Mouse (Mus musculus) stomach, embryonic 14.5 days (tissue): ENCODE data around the gene Slfn9. TPM values are rescaled to one million over a fixed set of nuclear protein-coding genes. Genes with fewer than 3 reads are reported as not detected.
"Not testable (repeated sequence)": the region's sequence is repeated elsewhere in the genome, so short reads cannot be mapped to it uniquely, and the experiment has no call there.

Source experiments
- ATAC-seq: fragments of 200-750 bp; cut with Nextera tagmentation; 2 replicates; pipeline ENCODE4 v1.8.0; 2017; ENCODE audit warnings: low read depth, moderate TSS enrichment; ENCODE audit not compliant: insufficient number of reproducible peaks, insufficient read depth, low FRiP score
- H3K27ac ChIP-seq: fragments of 300-500 bp; sonication (generic); 2 replicates; pipeline ENCODE4 v1.5.1; 2014; ENCODE audit warnings: mild to moderate bottlenecking, low read length, moderate library complexity, mixed read lengths
- H3K27me3 ChIP-seq: fragments of 300-500 bp; sonication (generic); 2 replicates; pipeline ENCODE4 v1.6.1; 2014; ENCODE audit warnings: low read length, control low read depth, mixed read lengths; ENCODE audit not compliant: control insufficient read depth, insufficient read depth
- H3K36me3 ChIP-seq: fragments of 300-500 bp; sonication (generic); 2 replicates; pipeline ENCODE4 v1.6.1; 2014; ENCODE audit warnings: mild to moderate bottlenecking, control low read depth, low read length, moderate library complexity, mixed read lengths; ENCODE audit not compliant: control insufficient read depth, insufficient read depth
- H3K4me1 ChIP-seq: fragments of 300-500 bp; sonication (generic); 2 replicates; pipeline ENCODE4 v1.6.1; 2014; ENCODE audit warnings: low read length, control low read depth, mixed read lengths; ENCODE audit not compliant: control insufficient read depth, insufficient read depth
- H3K4me2 ChIP-seq: fragments of 300-500 bp; sonication (generic); replicated peaks from 2 replicates; pipeline ENCODE4 v1.6.1; 2014; ENCODE audit warnings: low read depth, low read length, control low read depth
- H3K4me3 ChIP-seq: fragments of 300-500 bp; sonication (generic); 2 replicates; pipeline ENCODE4 v1.5.1; 2014; ENCODE audit warnings: low read depth, low read length, control low read depth
- H3K9ac ChIP-seq: fragments of 300-500 bp; sonication (generic); replicated peaks from 2 replicates; pipeline ENCODE4 v1.6.1; 2014; ENCODE audit warnings: low read depth, mild to moderate bottlenecking, control low read depth, low read length, moderate library complexity, mixed read lengths
- H3K9me3 ChIP-seq: fragments of 300-500 bp; sonication (generic); 2 replicates; pipeline ENCODE4 v1.6.1; 2016; ENCODE audit warnings: low read depth, low read length, control low read depth; ENCODE audit not compliant: control insufficient read depth
- WGBS: fragments of 180-500 bp; shearing (Covaris S2); extraction: QIAGEN DNeasy Blood & Tissue Kit; methylation state at CpG from one replicate; pipeline ENCODE4 v1.1.7; 2014; 5-methylcytosine and 5-hydroxymethylcytosine counted together
- polyA plus RNA-seq: library from polyadenylated mRNA; unstranded; fragments of >200 nt; fragmentation: Nextera tagmentation; extraction: Ambion mirVana; gene quantifications from 2 replicates; pipeline ENCODE4 v1.2.1, GENCODE M21; 2014

Slfn9 gene
- polyA plus RNA-seq, 1 experiment from 2014 or later, result 30.6 TPM

- Histone ChIP-seq H3K9me3 (no peaks in the 10 kb centered on the region), H3K36me3 (no peaks in the 10 kb centered on the region), H3K4me3 (no peak overlapping the region), H3K27ac (no peak overlapping the region), H3K9ac (no peak overlapping the region), H3K4me2 (no peak overlapping the region), H3K4me1 (no peaks in the 10 kb centered on the region), H3K27me3 (no peaks in the 10 kb centered on the region)
- no peak for ATAC-seq
Measured at GRCm38 (mm10) chr11:83016093-83016492, 24.5 kb upstream of the Slfn9 start.

DNA sequence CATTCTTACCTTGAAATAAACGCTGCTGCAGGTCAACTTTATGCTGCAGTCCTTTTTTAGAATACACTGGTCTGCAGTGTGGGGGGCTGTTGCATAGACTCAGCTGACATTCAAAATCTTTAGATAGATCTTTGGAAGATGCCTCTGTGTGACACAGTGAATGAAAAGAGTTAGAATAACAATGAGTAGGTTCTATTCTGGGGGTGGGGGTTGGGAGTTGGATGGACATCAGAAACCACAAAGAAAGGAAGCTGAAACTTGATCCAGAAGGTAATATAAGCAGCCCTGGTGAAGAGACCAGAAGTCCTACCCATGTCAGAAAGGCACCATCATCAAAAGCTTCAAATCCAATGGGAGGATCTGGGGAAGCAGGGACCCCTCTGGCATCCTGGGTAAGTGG lies 21.7 kb upstream of the Slfn9 start:
- Histone ChIP-seq H3K27ac (no peak overlapping the region), H3K4me1 (no peaks in the 10 kb centered on the region), H3K36me3 (no peaks in the 10 kb centered on the region), H3K27me3 (no peaks in the 10 kb centered on the region), H3K9ac (no peak overlapping the region), H3K4me3 (no peak overlapping the region), H3K9me3 (no peaks in the 10 kb centered on the region), H3K4me2 (no peak overlapping the region)
- WGBS, result 68% methylated on average over 1 of the region's 1 CpGs
- ATAC-seq, result no peak

DNA sequence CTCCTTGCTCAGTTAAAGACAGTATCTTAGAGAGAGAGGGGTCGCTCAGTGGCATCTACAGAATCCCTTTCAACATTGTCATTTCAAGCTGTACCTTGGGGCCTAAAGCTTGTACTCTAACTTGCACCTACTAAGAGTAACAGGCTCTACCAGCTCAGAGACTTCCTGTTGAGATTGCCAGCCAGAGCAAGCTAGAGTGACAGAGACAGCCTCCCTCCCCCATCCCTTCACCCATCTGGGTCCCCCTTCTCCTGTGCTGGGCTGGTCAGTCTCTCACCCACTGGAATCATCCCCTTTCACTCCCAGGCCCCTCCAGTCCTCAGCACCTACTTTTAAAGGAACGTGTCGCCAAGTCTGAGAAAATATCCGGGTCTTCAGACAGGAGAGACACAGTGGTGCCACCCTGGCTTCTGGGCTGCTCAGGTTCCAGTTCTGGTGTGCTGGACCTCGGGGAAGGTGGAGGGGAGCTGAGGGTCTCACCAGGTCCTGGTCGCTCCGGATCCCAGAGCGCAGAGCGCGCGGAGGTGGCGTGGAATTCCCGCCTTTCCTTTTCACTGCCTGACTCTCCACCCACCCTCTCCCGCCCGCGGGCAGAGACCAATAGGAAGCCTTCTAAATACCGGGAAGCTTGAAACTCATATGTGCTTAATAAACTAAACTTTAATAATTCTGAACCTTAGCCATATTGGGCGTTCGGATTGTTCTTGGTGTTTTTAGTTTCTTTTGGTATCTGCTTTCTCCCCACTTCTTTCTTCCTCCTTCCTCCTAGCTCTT lies 831 bp downstream of the Slfn9 start:
- 14% methylated on average over 19 of the region's 19 CpGs for WGBS
- peak overlapping the region; percentile 44; the same call in 1 of the 2 replicates for H3K27ac ChIP-seq
- peak; percentile 75; the same call in 1 of the 2 replicates for ATAC-seq

DNA sequence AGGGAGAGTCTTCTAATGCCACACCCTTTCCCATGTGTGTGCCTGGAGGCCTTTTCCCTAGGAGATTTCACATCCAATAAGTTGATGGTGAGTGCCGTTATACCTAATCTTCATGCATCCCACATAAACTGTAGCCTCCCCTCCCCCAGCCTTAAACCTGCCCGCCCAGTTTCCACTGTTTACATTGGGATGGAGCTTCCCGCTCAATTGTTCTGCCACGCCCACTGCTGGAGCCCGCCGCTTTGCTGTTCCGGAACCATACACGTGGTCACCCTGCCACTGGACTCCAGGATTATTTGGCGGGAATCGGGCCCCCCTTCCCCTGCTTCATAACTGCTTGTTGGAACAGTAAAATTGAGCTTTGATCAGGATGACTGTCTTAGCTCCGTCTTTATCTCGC lies 2.3 kb downstream of the Slfn9 start:
- no peaks in the 10 kb centered on the region for H3K9me3 ChIP-seq
- 27% methylated on average over 12 of the region's 12 CpGs for WGBS
- no peak overlapping the region for H3K9ac ChIP-seq
- H3K4me2 ChIP-seq, result peak overlapping the region; percentile 67
- H3K36me3 ChIP-seq, result peaks cover 3% of the 10 kb centered on the region; the same call in 1 of the 2 replicates
- H3K27ac ChIP-seq, result no peak overlapping the region
- peaks cover 8% of the 10 kb centered on the region; the same call in 1 of the 2 replicates for H3K4me1 ChIP-seq
- peak; percentile 67 for ATAC-seq
- no peaks in the 10 kb centered on the region for H3K27me3 ChIP-seq
- H3K4me3 ChIP-seq, result peak overlapping the region; percentile 41; the same call in 1 of the 2 replicates

More for the DNA sequence above, 831 bp downstream of the Slfn9 start:
- Histone ChIP-seq H3K9ac (peak overlapping the region; percentile 25; the same call in 1 of the 2 replicates), H3K4me3 (peak overlapping the region; percentile 41), H3K4me2 (peak overlapping the region; percentile 67)
- not testable (repeated sequence) for H3K36me3 ChIP-seq, H3K9me3 ChIP-seq, H3K4me1 ChIP-seq, H3K27me3 ChIP-seq

DNA sequence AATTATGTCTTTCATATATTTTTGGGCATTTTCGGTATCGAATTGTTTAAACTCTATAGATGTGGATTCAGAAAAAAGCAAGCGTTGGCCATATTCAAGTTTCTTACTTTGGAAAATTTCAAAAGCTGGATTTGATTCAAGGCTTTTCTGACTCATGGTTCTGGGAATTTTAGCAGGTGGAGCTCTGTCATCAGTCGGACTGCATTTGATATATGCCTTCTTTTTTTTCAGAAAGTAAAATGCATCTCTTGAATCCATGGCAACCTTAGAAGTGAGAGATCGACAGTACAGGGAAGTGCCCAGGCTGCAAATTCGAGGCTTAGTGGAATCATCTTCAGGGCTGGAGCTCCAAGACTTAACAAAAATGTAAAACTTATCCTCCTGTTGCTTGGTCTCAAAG lies 4.0 kb downstream of the Slfn9 start:
- no peak overlapping the region for H3K27ac ChIP-seq
- 84% methylated on average over 6 of the region's 6 CpGs for WGBS
- no peaks in the 10 kb centered on the region for H3K27me3 ChIP-seq
- H3K9ac ChIP-seq, result no peak overlapping the region
- H3K4me2 ChIP-seq, result no peak overlapping the region
- H3K9me3 ChIP-seq, result no peaks in the 10 kb centered on the region
- H3K4me3 ChIP-seq, result no peak overlapping the region
- peaks cover 3% of the 10 kb centered on the region; the same call in 1 of the 2 replicates for H3K36me3 ChIP-seq
- ATAC-seq, result no peak
- H3K4me1 ChIP-seq, result peaks cover 8% of the 10 kb centered on the region; the same call in 1 of the 2 replicates

GRCm38 (mm10) chr11:82983193-82983592 lies 8.4 kb downstream of the Slfn9 start:
- H3K27ac ChIP-seq, result no peak overlapping the region
- H3K27me3 ChIP-seq, result no peaks in the 10 kb centered on the region
- H3K9me3 ChIP-seq, result no peaks in the 10 kb centered on the region
- no peaks in the 10 kb centered on the region for H3K4me1 ChIP-seq
- H3K36me3 ChIP-seq, result peaks cover 14% of the 10 kb centered on the region
- no peak overlapping the region for H3K9ac ChIP-seq
- WGBS, result 86% methylated on average over 17 of the region's 17 CpGs
- ATAC-seq, result no peak
- H3K4me2 ChIP-seq, result no peak overlapping the region
- no peak overlapping the region for H3K4me3 ChIP-seq

GRCm38 (mm10) chr11:82982409-82982808 lies 9.2 kb downstream of the Slfn9 start:
- peaks cover 14% of the 10 kb centered on the region for H3K36me3 ChIP-seq
- H3K4me1 ChIP-seq, H3K27ac ChIP-seq, H3K27me3 ChIP-seq, H3K9me3 ChIP-seq, H3K4me2 ChIP-seq, H3K9ac ChIP-seq, H3K4me3 ChIP-seq, ATAC-seq: not testable (repeated sequence)
- WGBS, result 92% methylated on average over 2 of the region's 2 CpGs

DNA sequence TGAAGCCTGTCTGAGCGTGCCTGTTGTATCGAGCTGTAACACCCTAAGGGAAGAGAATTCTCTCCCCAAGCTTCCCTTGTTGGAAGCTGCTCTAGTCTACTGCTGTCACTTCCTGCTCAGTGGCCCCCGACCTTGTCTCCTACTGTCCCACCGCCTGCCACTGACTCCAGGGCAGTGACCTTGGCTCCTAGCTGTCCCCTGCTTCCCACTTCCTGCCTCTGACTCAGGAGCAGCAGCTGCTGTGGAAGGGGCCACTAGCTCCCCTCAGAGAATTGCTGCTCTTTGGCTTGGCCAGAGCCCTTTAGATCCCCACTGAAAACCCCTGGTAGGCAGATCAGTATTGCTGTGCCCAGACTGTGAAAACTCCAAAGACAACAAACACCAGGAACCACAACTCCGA lies 17.7 kb downstream of the Slfn9 start:
- Histone ChIP-seq H3K27ac (no peak overlapping the region), H3K9me3 (no peaks in the 10 kb centered on the region), H3K36me3 (no peaks in the 10 kb centered on the region), H3K4me3 (no peak overlapping the region), H3K27me3 (no peaks in the 10 kb centered on the region), H3K4me2 (no peak overlapping the region), H3K9ac (no peak overlapping the region), H3K4me1 (no peaks in the 10 kb centered on the region; the same call in 1 of the 2 replicates)
- no peak for ATAC-seq
- 38% methylated on average over 5 of the region's 5 CpGs for WGBS
